Mouse (Mus musculus) cerebellum, postnatal 14 days (tissue): ENCODE results near the gene Vmn1r176.
"Not testable (repeated sequence)": the region's sequence is repeated elsewhere in the genome, so short reads cannot be mapped to it uniquely, and the experiment has no call there.

Experiments used
- DNase-seq, 2 experiments: peaks; one replicate each; pipeline ENCODE4 v3.0.0; 2021; ENCODE audit warnings: mixed read lengths in 2 of 2

Gene Vmn1r176

DNA sequence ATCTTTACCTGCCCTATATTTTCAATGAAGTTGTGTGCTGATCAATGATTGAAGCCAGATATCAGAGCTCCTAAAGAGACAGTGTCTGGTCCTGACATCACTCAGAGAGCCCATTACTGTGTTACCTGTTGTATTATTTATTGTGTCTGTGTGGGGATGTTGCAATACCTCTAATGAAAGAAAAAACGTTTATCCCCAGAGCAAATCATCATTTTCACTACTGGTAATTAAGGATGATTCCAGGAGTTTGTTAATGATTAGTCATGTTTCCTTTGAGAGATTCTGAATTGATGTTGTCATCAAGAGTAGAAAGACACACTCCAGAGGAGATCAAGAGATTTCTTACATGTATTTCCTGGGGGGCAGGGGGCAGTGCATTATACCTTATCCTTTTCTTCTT, at the start of gene Vmn1r176:
TSS of gene Vmn1r176 (minus strand) at position 101 of the 400 bp plus-strand sequence.
- not testable (repeated sequence) for DNase-seq

GRCm38 (mm10) chr7:23876918-23877317, 39.7 kb upstream of the Vmn1r176 start:
- not testable (repeated sequence) for DNase-seq

DNA sequence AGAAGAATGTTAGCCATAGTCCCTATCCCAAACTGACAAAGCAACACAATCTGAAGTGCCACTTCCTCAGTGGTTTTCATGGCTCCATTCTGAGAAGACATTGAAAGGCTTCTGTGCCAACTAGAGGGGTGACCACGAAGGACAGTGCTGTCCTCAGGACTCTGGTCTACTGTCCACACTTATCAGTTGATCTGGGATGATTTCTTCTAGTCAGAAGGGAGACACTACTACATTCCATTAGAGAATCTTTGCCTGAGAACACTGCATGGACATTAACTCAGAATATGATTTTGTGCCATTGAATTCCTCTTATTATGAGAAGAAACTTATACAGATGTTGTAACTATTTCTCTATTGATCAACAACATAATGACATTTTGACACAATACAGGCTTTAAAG, 29.2 kb upstream of the Vmn1r176 start, which contains the start of gene Vmn1r177:
TSS of gene Vmn1r177 (minus strand) at position 101 of the 400 bp plus-strand sequence.
- not testable (repeated sequence) for DNase-seq

- DNase-seq: not testable (repeated sequence)
These were observed 26.6 kb downstream of the Vmn1r176 start, which contains the start of gene Vmn1r175 for GRCm38 (mm10) chr7:23810543-23810942. Gene Vmn1r175, minus strand, starts transcription at chr7:23810643.

GRCm38 (mm10) chr7:23784526-23784925, 52.6 kb downstream of the Vmn1r176 start:
- DNase-seq: no peak
